Mouse (Mus musculus) forebrain, embryonic 12.5 days (tissue): ENCODE results near the gene Gal3st2c. TPM values are rescaled to one million over a fixed set of nuclear protein-coding genes. Genes with fewer than 3 reads are reported as not detected.
A peak's percentile ranks its signal among the peaks of the same experiment; 100 is the strongest.
"Not testable (repeated sequence)": the region's sequence is repeated elsewhere in the genome, so short reads cannot be mapped to it uniquely, and the experiment has no call there.

ENCODE experiments used
- ATAC-seq: fragments of 200-750 bp; cut with Nextera tagmentation; 2 replicates; pipeline ENCODE4 v1.8.0; 2017; ENCODE audit warnings: moderate TSS enrichment; ENCODE audit not compliant: low FRiP score
- H3K27ac ChIP-seq: fragments of 300-500 bp; sonication (generic); 2 replicates; pipeline ENCODE4 v1.5.1; 2016; ENCODE audit warnings: mild to moderate bottlenecking
- H3K27me3 ChIP-seq: fragments of 300-500 bp; sonication (generic); 2 replicates; pipeline ENCODE4 v1.6.1; 2016; ENCODE audit warnings: mild to moderate bottlenecking
- H3K36me3 ChIP-seq: fragments of 300-500 bp; sonication (generic); replicated peaks from 2 replicates; pipeline ENCODE4 v1.6.1; 2016; ENCODE audit warnings: mild to moderate bottlenecking
- H3K4me1 ChIP-seq: fragments of 300-500 bp; sonication (generic); 2 replicates; pipeline ENCODE4 v1.6.1; 2016
- H3K4me2 ChIP-seq: fragments of 300-500 bp; sonication (generic); 2 replicates; pipeline ENCODE4 v1.6.1; 2016; ENCODE audit warnings: mild to moderate bottlenecking, moderate library complexity
- H3K4me3 ChIP-seq: fragments of 300-500 bp; sonication (generic); replicated peaks from 2 replicates; pipeline ENCODE4 v1.5.1; 2016; ENCODE audit warnings: mild to moderate bottlenecking
- H3K9ac ChIP-seq: fragments of 300-500 bp; sonication (generic); 2 replicates; pipeline ENCODE4 v1.6.1; 2016; ENCODE audit warnings: mild to moderate bottlenecking
- H3K9me3 ChIP-seq: fragments of 300-500 bp; sonication (generic); 2 replicates; pipeline ENCODE4 v1.6.1; 2016
- whole genome bisulfite sequencing: fragments of 180-500 bp; shearing (Covaris S2); methylation state at CpG from one replicate; pipeline ENCODE4 v1.1.7; 2016; 5-methylcytosine and 5-hydroxymethylcytosine counted together
- polyA plus RNA-seq: library from polyadenylated mRNA; unstranded; fragments of >200 nt; fragmentation: Nextera tagmentation; extraction: Ambion mirVana; gene quantifications from 2 replicates; pipeline ENCODE4 v1.2.1, GENCODE M21; 2016

The Gal3st2c gene
- not detected in 2 replicates for polyA plus RNA-seq

- not testable (repeated sequence) for ATAC-seq, H3K4me1 ChIP-seq, H3K4me2 ChIP-seq, H3K9ac ChIP-seq, H3K27ac ChIP-seq, H3K9me3 ChIP-seq, H3K27me3 ChIP-seq, H3K36me3 ChIP-seq, H3K4me3 ChIP-seq
- 89% methylated on average over 7 of the region's 8 CpGs for WGBS
Observed at GRCm38 (mm10) chr1:93990209-93990608, at the start of gene Gal3st2c. Gene Gal3st2c (plus strand): TSS chr1:93990509.

- H3K9me3 ChIP-seq, H3K27ac ChIP-seq, H3K4me1 ChIP-seq, H3K27me3 ChIP-seq, H3K9ac ChIP-seq, H3K4me3 ChIP-seq, H3K36me3 ChIP-seq, H3K4me2 ChIP-seq: not testable (repeated sequence)
- 0 out of 2 replicates have a peak, but pooled peaks have one; percentile 36 for ATAC-seq
- no CpG with 5 or more reads among the region's 11 CpGs for WGBS
Observed at GRCm38 (mm10) chr1:93949087-93949486, 41.2 kb upstream of the Gal3st2c start.

GRCm38 (mm10) chr1:93966489-93966888 is 23.8 kb upstream of the Gal3st2c start:
- not testable (repeated sequence) for H3K4me1 ChIP-seq, H3K9ac ChIP-seq, ATAC-seq, H3K9me3 ChIP-seq, H3K27ac ChIP-seq, H3K27me3 ChIP-seq, H3K4me3 ChIP-seq, H3K36me3 ChIP-seq, H3K4me2 ChIP-seq
- WGBS = no CpG with 5 or more reads among the region's 1 CpGs

GRCm38 (mm10) chr1:93970380-93970779 is 19.9 kb upstream of the Gal3st2c start:
- not testable (repeated sequence) for H3K27me3 ChIP-seq, H3K9me3 ChIP-seq, H3K36me3 ChIP-seq, H3K4me1 ChIP-seq, H3K4me3 ChIP-seq, H3K27ac ChIP-seq, H3K4me2 ChIP-seq, ATAC-seq, H3K9ac ChIP-seq
- WGBS = 91% methylated on average over 5 of the region's 5 CpGs

- not testable (repeated sequence) for ATAC-seq, H3K9me3 ChIP-seq, H3K9ac ChIP-seq, H3K27me3 ChIP-seq, H3K4me1 ChIP-seq, H3K27ac ChIP-seq, H3K36me3 ChIP-seq, H3K4me2 ChIP-seq, H3K4me3 ChIP-seq
- no CpG with 5 or more reads among the region's 4 CpGs for WGBS
Observed at GRCm38 (mm10) chr1:93970797-93971196, 19.5 kb upstream of the Gal3st2c start.

- not testable (repeated sequence) for H3K9ac ChIP-seq, H3K4me3 ChIP-seq, H3K27ac ChIP-seq, H3K36me3 ChIP-seq, ATAC-seq, H3K27me3 ChIP-seq, H3K9me3 ChIP-seq, H3K4me1 ChIP-seq, H3K4me2 ChIP-seq
- WGBS = 91% methylated on average over 2 of the region's 4 CpGs
Observed at GRCm38 (mm10) chr1:93975764-93976163, 14.5 kb upstream of the Gal3st2c start.

- not testable (repeated sequence) for H3K4me2 ChIP-seq, H3K36me3 ChIP-seq, H3K9me3 ChIP-seq, H3K4me1 ChIP-seq, H3K27ac ChIP-seq, H3K9ac ChIP-seq, H3K4me3 ChIP-seq, H3K27me3 ChIP-seq
- no CpG with 5 or more reads among the region's 7 CpGs for WGBS
- 0 out of 2 replicates have a peak, but pooled peaks have one; percentile 39 for ATAC-seq
Observed at GRCm38 (mm10) chr1:93978287-93978686, 12.0 kb upstream of the Gal3st2c start.

GRCm38 (mm10) chr1:93980932-93981331 is 9.4 kb upstream of the Gal3st2c start:
- not testable (repeated sequence) for H3K4me1 ChIP-seq, H3K9me3 ChIP-seq, H3K27me3 ChIP-seq, H3K36me3 ChIP-seq, H3K4me2 ChIP-seq, H3K4me3 ChIP-seq, H3K27ac ChIP-seq, H3K9ac ChIP-seq
- no CpG with 5 or more reads among the region's 2 CpGs for WGBS
- ATAC-seq = peak; percentile 60; the same call in 1 of the 2 replicates

GRCm38 (mm10) chr1:93986167-93986566 is 4.1 kb upstream of the Gal3st2c start:
- Histone ChIP-seq H3K36me3 (no peaks in the 10 kb centered on the region), H3K9me3 (no peaks in the 10 kb centered on the region), H3K9ac (no peak overlapping the region), H3K27me3 (no peaks in the 10 kb centered on the region), H3K4me1 (no peaks in the 10 kb centered on the region), H3K4me3 (no peak overlapping the region), H3K27ac (no peak overlapping the region), H3K4me2 (no peak overlapping the region)
- ATAC-seq = no peak
- WGBS = 95% methylated on average over 3 of the region's 3 CpGs

- Histone ChIP-seq H3K4me1 (no peaks in the 10 kb centered on the region), H3K9ac (no peak overlapping the region), H3K4me3 (no peak overlapping the region), H3K27ac (no peak overlapping the region), H3K9me3 (no peaks in the 10 kb centered on the region), H3K36me3 (no peaks in the 10 kb centered on the region), H3K27me3 (no peaks in the 10 kb centered on the region), H3K4me2 (no peak overlapping the region)
- 66% methylated on average over 3 of the region's 3 CpGs for WGBS
- no peak for ATAC-seq
Observed at GRCm38 (mm10) chr1:93988786-93989185, 1.5 kb upstream of the Gal3st2c start.

GRCm38 (mm10) chr1:93991068-93991467 is 759 bp downstream of the Gal3st2c start:
- 77% methylated on average over 2 of the region's 2 CpGs for WGBS
- H3K27ac ChIP-seq, H3K36me3 ChIP-seq, H3K4me3 ChIP-seq, H3K4me1 ChIP-seq, H3K9ac ChIP-seq, H3K4me2 ChIP-seq, H3K9me3 ChIP-seq, H3K27me3 ChIP-seq, ATAC-seq: not testable (repeated sequence)

GRCm38 (mm10) chr1:93991491-93991890 is 1.2 kb downstream of the Gal3st2c start:
- H3K4me1 ChIP-seq, ATAC-seq, H3K9ac ChIP-seq, H3K4me3 ChIP-seq, H3K9me3 ChIP-seq, H3K36me3 ChIP-seq, H3K27ac ChIP-seq, H3K27me3 ChIP-seq, H3K4me2 ChIP-seq: not testable (repeated sequence)
- 84% methylated on average over 3 of the region's 3 CpGs for WGBS

- no peak for ATAC-seq
- 81% methylated on average over 2 of the region's 2 CpGs for WGBS
- no peaks in the 10 kb centered on the region for H3K9me3 ChIP-seq
- H3K4me3 ChIP-seq = no peak overlapping the region
- H3K36me3 ChIP-seq = no peaks in the 10 kb centered on the region
- no peaks in the 10 kb centered on the region for H3K27me3 ChIP-seq
- H3K9ac ChIP-seq = no peak overlapping the region
- H3K27ac ChIP-seq = no peak overlapping the region
- H3K4me1 ChIP-seq = no peaks in the 10 kb centered on the region
- H3K4me2 ChIP-seq = no peak overlapping the region
Observed at GRCm38 (mm10) chr1:94001023-94001422, 10.7 kb downstream of the Gal3st2c start.
